Mouse (Mus musculus) kidney, adult 2 months (tissue): ENCODE data around the gene Svs6.

Source experiments
- CTCF ChIP-seq: fragments of 200-500 bp; conservative IDR thresholded peaks from 2 replicates; pipeline ENCODE4 v1.5.1; 2011; ENCODE audit warnings: low read depth, mild to moderate bottlenecking, control low read depth, low read length, moderate library complexity, mixed read lengths; ENCODE audit not compliant: insufficient read depth, insufficient read length
- POLR2A ChIP-seq: fragments of 200-500 bp; IDR thresholded peaks from one replicate; pipeline ENCODE4 v1.6.1; 2011; ENCODE audit warnings: low read depth, low read length, control low read depth

- TF ChIP-seq POLR2A (no peak), CTCF (no peak)
Measured at GRCm38 (mm10) chr2:164312599-164312998, 4.0 kb upstream of the Svs6 start.
